Comparison of ENCODE assay signal across 8 mouse cellular contexts in the genomic region with DNA sequence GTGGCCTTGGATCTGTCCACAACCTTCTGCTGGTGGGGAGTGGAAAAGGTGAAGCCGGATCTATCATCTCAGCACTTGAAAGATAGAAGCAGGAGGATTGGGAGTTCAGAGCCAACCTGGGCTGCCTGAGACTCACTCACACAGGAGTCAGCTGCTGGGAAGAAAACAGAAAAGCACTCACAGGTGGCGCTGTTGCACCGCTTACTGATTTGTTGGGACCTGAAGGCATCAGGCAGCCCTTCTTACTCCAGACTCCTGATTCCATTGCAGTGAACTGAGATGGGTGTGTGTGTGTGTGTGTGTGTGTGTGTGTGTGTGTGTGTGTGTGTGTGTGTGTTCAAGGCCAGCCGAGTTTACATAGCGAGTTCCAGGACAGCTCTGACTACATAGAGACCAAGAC. TPM values are rescaled to one million over a fixed set of nuclear protein-coding genes. Genes with fewer than 3 reads are reported as not detected.
DNase-seq lines count a peak whose midpoint lies in the region; ATAC-seq lines count a peak whose summit lies in the region.

No protein-coding gene starts in this region.

- H3K9ac ChIP-seq in hindbrain, embryonic 14.5 days = no peak overlapping the region
- H3K9ac ChIP-seq in hindbrain, embryonic 13.5 days = no peak overlapping the region
- H3K9ac ChIP-seq in embryonic facial prominence, embryonic 14.5 days (ENCODE audit: low read depth, low read length) = no peak overlapping the region

- H3K27me3 ChIP-seq in hindbrain, embryonic 14.5 days (ENCODE audit: control insufficient read depth, insufficient read depth, low read length) = no peaks in the 10 kb centered on the region
- H3K27me3 ChIP-seq in hindbrain, embryonic 13.5 days = no peaks in the 10 kb centered on the region
- no peaks in the 10 kb centered on the region for H3K27me3 ChIP-seq in embryonic facial prominence, embryonic 14.5 days (replicated peaks; ENCODE audit: control insufficient read depth, insufficient read depth, low read length)
- no peaks in the 10 kb centered on the region for H3K27me3 ChIP-seq in limb, embryonic 10.5 days (ENCODE audit: low read depth, poor library complexity, severe bottlenecking)

- 93% methylated on average over 5 of the region's 5 CpGs for WGBS in hindbrain, embryonic 14.5 days
- 87% methylated on average over 4 of the region's 5 CpGs for WGBS in hindbrain, embryonic 13.5 days
- 76% methylated on average over 5 of the region's 5 CpGs for WGBS in embryonic facial prominence, embryonic 14.5 days
- 92% methylated on average over 5 of the region's 5 CpGs for WGBS in limb, embryonic 10.5 days

- no peaks in the 10 kb centered on the region for H3K9me3 ChIP-seq in hindbrain, embryonic 14.5 days (ENCODE audit: control insufficient read depth, low read length)
- no peaks in the 10 kb centered on the region for H3K9me3 ChIP-seq in hindbrain, embryonic 13.5 days
- no peaks in the 10 kb centered on the region for H3K9me3 ChIP-seq in embryonic facial prominence, embryonic 14.5 days (ENCODE audit: control insufficient read depth, low read length)
- no peaks in the 10 kb centered on the region for H3K9me3 ChIP-seq in limb, embryonic 10.5 days (replicated peaks)

- no peak overlapping the region for H3K27ac ChIP-seq in hindbrain, embryonic 14.5 days
- no peak overlapping the region for H3K27ac ChIP-seq in hindbrain, embryonic 13.5 days
- H3K27ac ChIP-seq in embryonic facial prominence, embryonic 14.5 days (replicated peaks; ENCODE audit: low read depth, low read length) = no peak overlapping the region
- H3K27ac ChIP-seq in limb, embryonic 10.5 days = no peak overlapping the region

- ATAC-seq in hindbrain, embryonic 14.5 days (ENCODE audit: low FRiP score) = no peak
- ATAC-seq in hindbrain, embryonic 13.5 days (ENCODE audit: low FRiP score) = no peak
- no peak for ATAC-seq in embryonic facial prominence, embryonic 14.5 days (ENCODE audit: low read depth)
- peak; percentile 47 to 66; a peak in 3 of 4 replicates for ATAC-seq in hematopoietic stem cell, adult 5-6 weeks (replicated peaks in 1 of 2; ENCODE audit: insufficient read depth in 1 of 2, low FRiP score in 2 of 2, low TSS enrichment in 1 of 2, low read depth in 1 of 2, poor library complexity in 2 of 2, severe bottlenecking in 2 of 2)

- no peak overlapping the region for H3K4me2 ChIP-seq in hindbrain, embryonic 14.5 days (replicated peaks)
- H3K4me2 ChIP-seq in hindbrain, embryonic 13.5 days = no peak overlapping the region
- H3K4me2 ChIP-seq in embryonic facial prominence, embryonic 14.5 days (ENCODE audit: low read depth, low read length) = no peak overlapping the region

- peak; percentile 50 for DNase-seq in hindbrain, embryonic 14.5 days (ENCODE audit: low spot score)
- DNase-seq in adipocyte (ENCODE audit: low spot score) = peak; percentile 64
- peak; percentile 23 for DNase-seq in embryonic facial prominence, embryonic 14.5 days (ENCODE audit: low spot score)
- DNase-seq in limb, embryonic 10.5 days (ENCODE audit: low spot score) = peak; percentile 60
- peak; percentile 74 for DNase-seq in retina, embryonic 14.5 days (ENCODE audit: low spot score)
- DNase-seq in thymus, postnatal 14 days = peak; percentile 77

- H3K4me3 ChIP-seq in hindbrain, embryonic 14.5 days (replicated peaks; ENCODE audit: low read length) = no peak overlapping the region
- H3K4me3 ChIP-seq in hindbrain, embryonic 13.5 days = no peak overlapping the region
- no peak overlapping the region for H3K4me3 ChIP-seq in embryonic facial prominence, embryonic 14.5 days (ENCODE audit: low read depth, low read length)
- H3K4me3 ChIP-seq in limb, embryonic 10.5 days = no peak overlapping the region

- H3K4me1 ChIP-seq in hindbrain, embryonic 14.5 days (replicated peaks; ENCODE audit: control insufficient read depth, insufficient read depth, low read length) = no peaks in the 10 kb centered on the region
- H3K4me1 ChIP-seq in hindbrain, embryonic 13.5 days (replicated peaks) = no peaks in the 10 kb centered on the region
- H3K4me1 ChIP-seq in embryonic facial prominence, embryonic 14.5 days (ENCODE audit: control insufficient read depth, insufficient read depth, low read length) = no peaks in the 10 kb centered on the region
- H3K4me1 ChIP-seq in limb, embryonic 10.5 days = no peaks in the 10 kb centered on the region

- peaks cover 72% of the 10 kb centered on the region for H3K36me3 ChIP-seq in hindbrain, embryonic 14.5 days (replicated peaks; ENCODE audit: control insufficient read depth, insufficient read depth)
- peaks cover 80% of the 10 kb centered on the region for H3K36me3 ChIP-seq in hindbrain, embryonic 13.5 days
- H3K36me3 ChIP-seq in embryonic facial prominence, embryonic 14.5 days (ENCODE audit: control insufficient read depth, insufficient read depth, low read length) = peaks cover 78% of the 10 kb centered on the region
- H3K36me3 ChIP-seq in limb, embryonic 10.5 days = peaks cover 90% of the 10 kb centered on the region

RNA-seq across cellular contexts. Expression of a gene that starts 8.6 kb away (rescaled TPM):
- polyA plus RNA-seq in hindbrain, embryonic 14.5 days (2014; fragmentation: Nextera tagmentation; extraction: Ambion mirVana) = 37.0 and 46.7 TPM in 2 replicates
- 41.2 and 41.8 TPM in 2 replicates for polyA plus RNA-seq in hindbrain, embryonic 13.5 days (2015; fragmentation: Nextera tagmentation; extraction: Ambion mirVana)
- polyA plus RNA-seq in embryonic facial prominence, embryonic 14.5 days (2014; fragmentation: Nextera tagmentation; extraction: Ambion mirVana) = 94.9 and 109 TPM in 2 replicates
- total RNA-seq in hematopoietic stem cell, adult 5-6 weeks (2017) = 46.5 and 50.1 TPM in 2 replicates
- polyA plus RNA-seq in limb, embryonic 10.5 days (2016; fragmentation: Nextera tagmentation; extraction: Ambion mirVana) = 188 and 199 TPM in 2 replicates

RNA-seq across cellular contexts. Expression of a gene that starts 19.4 kb away (rescaled TPM):
- polyA plus RNA-seq in hindbrain, embryonic 14.5 days (2014; fragmentation: Nextera tagmentation; extraction: Ambion mirVana) = 0.61 and 0.71 TPM in 2 replicates
- 0.70 and 0.77 TPM in 2 replicates for polyA plus RNA-seq in hindbrain, embryonic 13.5 days (2015; fragmentation: Nextera tagmentation; extraction: Ambion mirVana)
- polyA plus RNA-seq in embryonic facial prominence, embryonic 14.5 days (2014; fragmentation: Nextera tagmentation; extraction: Ambion mirVana) = 1.3 and 2.1 TPM in 2 replicates
- total RNA-seq in hematopoietic stem cell, adult 5-6 weeks (2017) = 9.8 and 12.8 TPM in 2 replicates
- polyA plus RNA-seq in limb, embryonic 10.5 days (2016; fragmentation: Nextera tagmentation; extraction: Ambion mirVana) = 0.36 and 0.53 TPM in 2 replicates

RNA-seq across cellular contexts. Expression of a gene that starts 19.7 kb away (rescaled TPM):
- polyA plus RNA-seq in hindbrain, embryonic 14.5 days (2014; fragmentation: Nextera tagmentation; extraction: Ambion mirVana) = 0.68 and 0.99 TPM in 2 replicates
- 0.71 and 0.82 TPM in 2 replicates for polyA plus RNA-seq in hindbrain, embryonic 13.5 days (2015; fragmentation: Nextera tagmentation; extraction: Ambion mirVana)
- 6.7 and 7.9 TPM in 2 replicates for polyA plus RNA-seq in embryonic facial prominence, embryonic 14.5 days (2014; fragmentation: Nextera tagmentation; extraction: Ambion mirVana)
- total RNA-seq in hematopoietic stem cell, adult 5-6 weeks (2017) = 0.19 and 0.74 TPM in 2 replicates
- polyA plus RNA-seq in limb, embryonic 10.5 days (2016; fragmentation: Nextera tagmentation; extraction: Ambion mirVana) = 4.6 and 6.1 TPM in 2 replicates

RNA-seq across cellular contexts. Expression of a gene that starts 44.4 kb away (rescaled TPM):
- 7.4 and 8.8 TPM in 2 replicates for polyA plus RNA-seq in hindbrain, embryonic 14.5 days (2014; fragmentation: Nextera tagmentation; extraction: Ambion mirVana)
- 5.0 and 6.1 TPM in 2 replicates for polyA plus RNA-seq in hindbrain, embryonic 13.5 days (2015; fragmentation: Nextera tagmentation; extraction: Ambion mirVana)
- 6.9 and 9.4 TPM in 2 replicates for polyA plus RNA-seq in embryonic facial prominence, embryonic 14.5 days (2014; fragmentation: Nextera tagmentation; extraction: Ambion mirVana)
- 4.5 and 8.0 TPM in 2 replicates for total RNA-seq in hematopoietic stem cell, adult 5-6 weeks (2017)
- 5.8 and 8.4 TPM in 2 replicates for polyA plus RNA-seq in limb, embryonic 10.5 days (2016; fragmentation: Nextera tagmentation; extraction: Ambion mirVana)

Comparison
In these comparisons a context has a peak if more than half of its experiments do, and no peak if none do; other contexts are left out.
1. ATAC-seq: peak in hematopoietic stem cell, adult 5-6 weeks (2 of 2); none in hindbrain, embryonic 14.5 days (single experiment), hindbrain, embryonic 13.5 days (single experiment) and embryonic facial prominence, embryonic 14.5 days (single experiment).
2. DNase-seq: peak in every context shown above with its lines; median percentile 77 in thymus, postnatal 14 days; 74 in retina, embryonic 14.5 days; 64 in adipocyte; 60 in limb, embryonic 10.5 days; 50 in hindbrain, embryonic 14.5 days; 23 in embryonic facial prominence, embryonic 14.5 days.